Mouse (Mus musculus) R1 (cell line): ENCODE results near the gene Raly.

ENCODE experiments used
- DNase-seq: peaks from one replicate; pipeline ENCODE4 v3.0.0-alpha.2; 2018; ENCODE audit warnings: low read depth, low spot score

Raly gene

GRCm38 (mm10) chr2:154790656-154791483, at the start of gene Raly, which contains the start of gene a:
Raly (plus strand) TSS chr2:154791096.
a (plus strand) TSS chr2:154791402.
- DNase-seq = peak; percentile 99

GRCm38 (mm10) chr2:154742911-154743819, 47.7 kb upstream of the Raly start:
- DNase-seq = no peak

GRCm38 (mm10) chr2:154743915-154744314, 47.0 kb upstream of the Raly start:
- no peak for DNase-seq

- DNase-seq = peak; percentile 71
Observed at GRCm38 (mm10) chr2:154748383-154748782, 42.5 kb upstream of the Raly start.

- peak; percentile 60 for DNase-seq
Observed at GRCm38 (mm10) chr2:154749046-154750036, 41.6 kb upstream of the Raly start.

GRCm38 (mm10) chr2:154751924-154752323, 39.0 kb upstream of the Raly start:
- peak; percentile 57 for DNase-seq

- no peak for DNase-seq
Observed at GRCm38 (mm10) chr2:154754068-154754560, 36.8 kb upstream of the Raly start.

- DNase-seq = peak; percentile 68
Observed at GRCm38 (mm10) chr2:154755791-154756190, 35.1 kb upstream of the Raly start.

GRCm38 (mm10) chr2:154757691-154758090, 33.2 kb upstream of the Raly start:
- no peak for DNase-seq

GRCm38 (mm10) chr2:154758454-154758853, 32.4 kb upstream of the Raly start:
- DNase-seq = no peak

GRCm38 (mm10) chr2:154763226-154763625, 27.7 kb upstream of the Raly start:
- no peak for DNase-seq

GRCm38 (mm10) chr2:154764828-154765497, 25.9 kb upstream of the Raly start:
- DNase-seq = no peak

- DNase-seq = no peak
Observed at GRCm38 (mm10) chr2:154765554-154766008, 25.3 kb upstream of the Raly start.

- DNase-seq = no peak
Observed at GRCm38 (mm10) chr2:154767051-154767450, 23.8 kb upstream of the Raly start.

GRCm38 (mm10) chr2:154769930-154770329, 21.0 kb upstream of the Raly start, which contains the start of gene Gm14214:
Gm14214 (minus strand) TSS chr2:154770030.
- DNase-seq = no peak

GRCm38 (mm10) chr2:154771604-154772003, 19.3 kb upstream of the Raly start:
- DNase-seq = no peak

- DNase-seq = peak; percentile 92
Observed at GRCm38 (mm10) chr2:154774032-154774431, 16.9 kb upstream of the Raly start.

GRCm38 (mm10) chr2:154776496-154776895, 14.4 kb upstream of the Raly start:
- DNase-seq = no peak

GRCm38 (mm10) chr2:154779648-154780047, 11.2 kb upstream of the Raly start:
- no peak for DNase-seq

GRCm38 (mm10) chr2:154782361-154782760, 8.5 kb upstream of the Raly start:
- DNase-seq = no peak
